Mouse (Mus musculus): ENCODE data around the gene Arvcf. TPM values are rescaled to one million over a fixed set of nuclear protein-coding genes. Genes with fewer than 3 reads are reported as not detected.

The Arvcf gene
- polyA plus RNA-seq, 1 experiment from 2014 or later: 32.5 TPM

- H3K4me1 ChIP-seq (replicated peaks): peaks cover 26% of the 10 kb centered on the region
- no peak overlapping the region for H3K4me2 ChIP-seq
- peaks cover 64% of the 10 kb centered on the region for H3K36me3 ChIP-seq
- no peaks in the 10 kb centered on the region for H3K9me3 ChIP-seq (replicated peaks)
- 84% methylated on average over 13 of the region's 13 CpGs for whole genome bisulfite sequencing
- peak overlapping the region; percentile 15; the same call in 1 of the 2 replicates for H3K9ac ChIP-seq
- no peak overlapping the region for H3K27ac ChIP-seq (ENCODE audit: poor library complexity, severe bottlenecking)
- H3K4me3 ChIP-seq: no peak overlapping the region
- ATAC-seq (ENCODE audit: insufficient number of reproducible peaks, low FRiP score): no peak
- H3K27me3 ChIP-seq (replicated peaks): no peaks in the 10 kb centered on the region
These were observed 63.2 kb downstream of the Arvcf start for GRCm38 (mm10) chr16:18411026-18411649.

- no peak overlapping the region for H3K4me2 ChIP-seq
- WGBS: 86% methylated on average over 12 of the region's 12 CpGs
- no peak overlapping the region for H3K4me3 ChIP-seq
- no peaks in the 10 kb centered on the region for H3K9me3 ChIP-seq (replicated peaks)
- peaks cover 69% of the 10 kb centered on the region for H3K36me3 ChIP-seq
- no peak overlapping the region for H3K27ac ChIP-seq (ENCODE audit: poor library complexity, severe bottlenecking)
- no peaks in the 10 kb centered on the region for H3K27me3 ChIP-seq (replicated peaks)
- no peak overlapping the region for H3K9ac ChIP-seq
- peaks cover 29% of the 10 kb centered on the region for H3K4me1 ChIP-seq (replicated peaks)
- ATAC-seq (ENCODE audit: insufficient number of reproducible peaks, low FRiP score): no peak
These were observed 64.0 kb downstream of the Arvcf start for GRCm38 (mm10) chr16:18411802-18412476.

GRCm38 (mm10) chr16:18413032-18413816 lies 65.2 kb downstream of the Arvcf start:
- Histone ChIP-seq H3K4me2 (no peak overlapping the region), H3K27me3 (replicated peaks) (no peaks in the 10 kb centered on the region), H3K9ac (no peak overlapping the region), H3K9me3 (replicated peaks) (no peaks in the 10 kb centered on the region), H3K36me3 (peaks cover 70% of the 10 kb centered on the region), H3K4me3 (no peak overlapping the region), H3K4me1 (replicated peaks) (peaks cover 21% of the 10 kb centered on the region), H3K27ac (ENCODE audit: poor library complexity, severe bottlenecking) (no peak overlapping the region)
- no peak for ATAC-seq (ENCODE audit: insufficient number of reproducible peaks, low FRiP score)
- 82% methylated on average over 7 of the region's 7 CpGs for WGBS

GRCm38 (mm10) chr16:18416094-18416761 lies 68.2 kb downstream of the Arvcf start:
- H3K4me3 ChIP-seq: no peak overlapping the region
- 70% methylated on average over 18 of the region's 18 CpGs for WGBS
- H3K36me3 ChIP-seq: peaks cover 59% of the 10 kb centered on the region
- no peak overlapping the region for H3K9ac ChIP-seq
- no peak for ATAC-seq (ENCODE audit: insufficient number of reproducible peaks, low FRiP score)
- H3K27me3 ChIP-seq (replicated peaks): no peaks in the 10 kb centered on the region
- no peaks in the 10 kb centered on the region for H3K9me3 ChIP-seq (replicated peaks)
- H3K4me1 ChIP-seq (replicated peaks): peaks cover 14% of the 10 kb centered on the region; the same call in 1 of the 2 replicates
- no peak overlapping the region for H3K4me2 ChIP-seq
- peak overlapping the region; percentile 43; the same call in 1 of the 2 replicates for H3K27ac ChIP-seq (ENCODE audit: poor library complexity, severe bottlenecking)

GRCm38 (mm10) chr16:18416837-18417236 lies 68.9 kb downstream of the Arvcf start:
- peak overlapping the region; percentile 54; the same call in 1 of the 2 replicates for H3K9ac ChIP-seq
- peaks cover 57% of the 10 kb centered on the region for H3K36me3 ChIP-seq

GRCm38 (mm10) chr16:18417491-18417890 lies 69.5 kb downstream of the Arvcf start:
- Histone ChIP-seq H3K27me3 (replicated peaks) (no peaks in the 10 kb centered on the region), H3K27ac (ENCODE audit: poor library complexity, severe bottlenecking) (no peak overlapping the region), H3K4me1 (replicated peaks) (peaks cover 19% of the 10 kb centered on the region), H3K9ac (no peak overlapping the region), H3K4me2 (no peak overlapping the region), H3K36me3 (peaks cover 57% of the 10 kb centered on the region), H3K4me3 (no peak overlapping the region), H3K9me3 (replicated peaks) (no peaks in the 10 kb centered on the region)
- WGBS: 85% methylated on average over 5 of the region's 5 CpGs
- ATAC-seq (ENCODE audit: insufficient number of reproducible peaks, low FRiP score): no peak

More at GRCm38 (mm10) chr16:18416837-18417236, 68.9 kb downstream of the Arvcf start:
- Histone ChIP-seq H3K27ac (ENCODE audit: poor library complexity, severe bottlenecking) (peak overlapping the region; percentile 43; the same call in 1 of the 2 replicates), H3K4me2 (no peak overlapping the region), H3K9me3 (replicated peaks) (no peaks in the 10 kb centered on the region), H3K4me3 (no peak overlapping the region), H3K27me3 (replicated peaks) (no peaks in the 10 kb centered on the region), H3K4me1 (replicated peaks) (peaks cover 17% of the 10 kb centered on the region)
- ATAC-seq (ENCODE audit: insufficient number of reproducible peaks, low FRiP score): no peak
- 66% methylated on average over 3 of the region's 3 CpGs for whole genome bisulfite sequencing

- WGBS: 71% methylated on average over 4 of the region's 4 CpGs
- Histone ChIP-seq H3K4me2 (no peak overlapping the region), H3K36me3 (peaks cover 54% of the 10 kb centered on the region), H3K27ac (ENCODE audit: poor library complexity, severe bottlenecking) (no peak overlapping the region), H3K9ac (no peak overlapping the region), H3K9me3 (replicated peaks) (no peaks in the 10 kb centered on the region), H3K4me3 (no peak overlapping the region), H3K27me3 (replicated peaks) (no peaks in the 10 kb centered on the region), H3K4me1 (replicated peaks) (peaks cover 26% of the 10 kb centered on the region)
- ATAC-seq (ENCODE audit: insufficient number of reproducible peaks, low FRiP score): peak; percentile 49
These were observed 71.0 kb downstream of the Arvcf start for GRCm38 (mm10) chr16:18418756-18419602.

- H3K4me2 ChIP-seq: no peak overlapping the region
- ATAC-seq (ENCODE audit: insufficient number of reproducible peaks, low FRiP score): no peak
- no peaks in the 10 kb centered on the region for H3K9me3 ChIP-seq (replicated peaks)
- peaks cover 56% of the 10 kb centered on the region for H3K36me3 ChIP-seq
- no peak overlapping the region for H3K27ac ChIP-seq (ENCODE audit: poor library complexity, severe bottlenecking)
- no peaks in the 10 kb centered on the region for H3K27me3 ChIP-seq (replicated peaks)
- H3K4me3 ChIP-seq: no peak overlapping the region
- WGBS: 53% methylated on average over 1 of the region's 1 CpGs
- no peak overlapping the region for H3K9ac ChIP-seq
- H3K4me1 ChIP-seq (replicated peaks): peaks cover 33% of the 10 kb centered on the region
These were observed 71.6 kb downstream of the Arvcf start for GRCm38 (mm10) chr16:18419603-18420026.

GRCm38 (mm10) chr16:18420571-18420970 lies 72.6 kb downstream of the Arvcf start:
- H3K9me3 ChIP-seq (replicated peaks): no peaks in the 10 kb centered on the region
- no peak overlapping the region for H3K27ac ChIP-seq (ENCODE audit: poor library complexity, severe bottlenecking)
- no peak overlapping the region for H3K9ac ChIP-seq
- H3K4me2 ChIP-seq: no peak overlapping the region
- H3K4me1 ChIP-seq (replicated peaks): peaks cover 41% of the 10 kb centered on the region
- 79% methylated on average over 3 of the region's 3 CpGs for WGBS
- H3K4me3 ChIP-seq: no peak overlapping the region
- H3K36me3 ChIP-seq: peaks cover 52% of the 10 kb centered on the region
- H3K27me3 ChIP-seq (replicated peaks): no peaks in the 10 kb centered on the region
- ATAC-seq (ENCODE audit: insufficient number of reproducible peaks, low FRiP score): no peak

- H3K27me3 ChIP-seq (replicated peaks): no peaks in the 10 kb centered on the region
- H3K9ac ChIP-seq: no peak overlapping the region
- no peak for ATAC-seq (ENCODE audit: insufficient number of reproducible peaks, low FRiP score)
- 78% methylated on average over 7 of the region's 7 CpGs for WGBS
- peaks cover 41% of the 10 kb centered on the region for H3K4me1 ChIP-seq (replicated peaks)
- no peaks in the 10 kb centered on the region for H3K9me3 ChIP-seq (replicated peaks)
- peaks cover 36% of the 10 kb centered on the region for H3K36me3 ChIP-seq
- H3K4me2 ChIP-seq: no peak overlapping the region
- H3K27ac ChIP-seq (ENCODE audit: poor library complexity, severe bottlenecking): peak overlapping the region; percentile 26
- H3K4me3 ChIP-seq: no peak overlapping the region
These were observed 75.4 kb downstream of the Arvcf start for GRCm38 (mm10) chr16:18423203-18423914.

Measured in heart, embryonic 12.5 days (tissue).